Mouse (Mus musculus) midbrain, embryonic 15.5 days (tissue): ENCODE measurements at regions not wholly inside any gene's neighbourhood (a gene's known extent, or its start where the extent isn't known, plus 50 kb on each side); places are given as distances from the start of the nearest gene placed in this dataset.

ENCODE experiments used
- ATAC-seq: fragments of 200-750 bp; cut with Nextera tagmentation; replicated peaks from 2 replicates; pipeline ENCODE4 v1.8.0; 2017; ENCODE audit warnings: moderate TSS enrichment
- H3K27ac ChIP-seq: fragments of 300-500 bp; sonication (generic); 2 replicates; pipeline ENCODE4 v1.5.1; 2015; ENCODE audit warnings: mild to moderate bottlenecking, inconsistent platforms
- H3K27me3 ChIP-seq: fragments of 300-500 bp; sonication (generic); replicated peaks from 2 replicates; pipeline ENCODE4 v1.6.1; 2015; ENCODE audit warnings: inconsistent platforms
- H3K36me3 ChIP-seq: fragments of 300-500 bp; sonication (generic); replicated peaks from 2 replicates; pipeline ENCODE4 v1.6.1; 2015; ENCODE audit warnings: inconsistent platforms
- H3K4me1 ChIP-seq: fragments of 300-500 bp; sonication (generic); 2 replicates; pipeline ENCODE4 v1.6.1; 2015; ENCODE audit warnings: inconsistent platforms
- H3K4me2 ChIP-seq: fragments of 300-500 bp; sonication (generic); 2 replicates; pipeline ENCODE4 v1.6.1; 2015; ENCODE audit warnings: inconsistent platforms, mild to moderate bottlenecking, moderate library complexity
- H3K4me3 ChIP-seq: fragments of 300-500 bp; sonication (generic); 2 replicates; pipeline ENCODE4 v1.5.1; 2015; ENCODE audit warnings: mild to moderate bottlenecking, inconsistent platforms
- H3K9ac ChIP-seq: fragments of 300-500 bp; sonication (generic); 2 replicates; pipeline ENCODE4 v1.6.1; 2015; ENCODE audit warnings: mild to moderate bottlenecking, inconsistent platforms
- H3K9me3 ChIP-seq: fragments of 300-500 bp; sonication (generic); 2 replicates; pipeline ENCODE4 v1.6.1; 2016; ENCODE audit warnings: inconsistent platforms
- WGBS: fragments of 180-500 bp; shearing (Covaris S2); methylation state at CpG from one replicate; pipeline ENCODE4 v1.1.7; 2015; ENCODE audit warnings: mixed read lengths; 5-methylcytosine and 5-hydroxymethylcytosine counted together

DNA sequence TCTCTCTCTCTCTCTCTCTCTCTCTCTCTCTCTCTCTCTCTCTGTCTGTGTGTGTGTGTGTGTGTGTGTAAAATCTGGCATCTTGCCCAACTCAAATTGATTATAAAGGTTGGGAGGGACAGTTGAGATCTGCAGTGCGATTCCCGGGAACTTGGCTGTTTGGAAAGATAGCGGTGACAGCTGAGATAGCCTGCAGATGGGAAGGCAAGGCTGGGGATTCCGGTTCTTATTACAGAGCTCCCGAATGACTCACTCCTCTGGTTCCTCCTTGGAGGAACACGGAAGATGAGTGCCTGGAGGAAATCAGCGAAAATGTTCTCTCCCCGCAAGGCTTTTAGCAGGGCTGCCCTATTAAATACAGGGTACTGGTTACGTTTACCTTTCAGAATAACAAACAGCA is 81.2 kb upstream of the Rai2 start:
- Histone ChIP-seq H3K9ac (no peak overlapping the region), H3K4me1 (no peaks in the 10 kb centered on the region)

DNA sequence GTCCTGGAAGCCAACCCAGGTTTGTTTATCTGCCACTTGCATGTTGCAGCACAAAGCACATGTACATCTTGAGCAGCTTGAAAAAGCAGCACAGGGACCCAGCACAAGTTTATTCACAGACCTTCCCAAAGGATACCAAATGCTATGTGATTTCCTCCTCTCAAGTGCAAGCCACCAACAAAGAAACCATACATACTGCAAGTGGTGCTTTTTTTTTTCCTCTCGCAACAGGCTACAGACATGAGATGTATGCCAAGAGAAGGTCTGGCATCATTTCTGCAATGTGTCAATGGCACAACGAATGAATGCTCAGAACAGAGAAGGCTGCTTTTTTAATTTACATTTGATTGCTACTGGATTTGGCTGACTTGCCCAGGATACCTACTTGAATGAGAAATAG is 63.8 kb upstream of the Rai2 start:
- H3K9me3 ChIP-seq, result no peaks in the 10 kb centered on the region

More for the DNA sequence above, 81.2 kb upstream of the Rai2 start:
- H3K27me3 ChIP-seq, result 0 out of 2 replicates have a peak, but pooled peaks cover 5% of the 10 kb centered on the region
- no peak overlapping the region for H3K4me2 ChIP-seq
- H3K27ac ChIP-seq, result no peak overlapping the region
- H3K9me3 ChIP-seq, result no peaks in the 10 kb centered on the region
- H3K4me3 ChIP-seq, result no peak overlapping the region
- no peak for ATAC-seq
- 65% methylated on average over 9 of the region's 9 CpGs for WGBS
- no peaks in the 10 kb centered on the region for H3K36me3 ChIP-seq

DNA sequence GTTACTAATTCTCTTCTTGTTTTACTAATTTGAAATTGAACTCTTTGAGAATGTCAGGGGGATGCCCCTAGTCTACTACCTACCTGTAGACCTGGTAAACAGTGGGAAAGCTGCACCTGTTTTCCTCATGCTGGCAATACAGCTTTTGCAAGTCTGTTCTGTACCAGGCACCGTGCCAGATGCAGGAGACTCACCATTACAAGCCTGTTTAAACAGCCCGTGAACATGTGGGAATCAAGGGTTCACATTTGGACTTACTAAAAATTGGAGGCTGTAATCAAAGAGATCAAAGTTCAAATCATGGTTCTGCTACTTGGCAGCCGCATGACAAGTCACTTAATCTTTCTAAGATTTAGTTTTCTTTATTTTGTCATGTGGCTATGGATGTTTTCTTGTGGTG is 56.8 kb upstream of the Rai2 start:
- Histone ChIP-seq H3K27me3 (peaks cover 7% of the 10 kb centered on the region; the same call in 1 of the 2 replicates), H3K4me1 (no peaks in the 10 kb centered on the region), H3K9me3 (no peaks in the 10 kb centered on the region), H3K9ac (no peak overlapping the region), H3K27ac (no peak overlapping the region), H3K4me2 (no peak overlapping the region), H3K36me3 (no peaks in the 10 kb centered on the region), H3K4me3 (no peak overlapping the region)
- 76% methylated on average over 3 of the region's 3 CpGs for WGBS
- no peak for ATAC-seq

More for the DNA sequence above, 63.8 kb upstream of the Rai2 start:
- ATAC-seq, result no peak
- Histone ChIP-seq H3K9ac (no peak overlapping the region), H3K4me3 (no peak overlapping the region), H3K4me2 (no peak overlapping the region), H3K4me1 (no peaks in the 10 kb centered on the region), H3K27me3 (peaks cover 12% of the 10 kb centered on the region), H3K27ac (no peak overlapping the region), H3K36me3 (no peaks in the 10 kb centered on the region)
- WGBS, result 66% methylated on average over 2 of the region's 2 CpGs

- Histone ChIP-seq H3K9me3 (no peaks in the 10 kb centered on the region), H3K4me2 (no peak overlapping the region), H3K9ac (no peak overlapping the region), H3K36me3 (no peaks in the 10 kb centered on the region), H3K27me3 (peaks cover 7% of the 10 kb centered on the region; the same call in 1 of the 2 replicates), H3K4me3 (no peak overlapping the region), H3K27ac (no peak overlapping the region), H3K4me1 (no peaks in the 10 kb centered on the region)
- no peak for ATAC-seq
- WGBS, result 79% methylated on average over 2 of the region's 2 CpGs
These were observed 54.9 kb upstream of the Rai2 start for GRCm38 (mm10) chrX:161661936-161662335.
